Mouse (Mus musculus) lung, embryonic 14.5 days (tissue): ENCODE results near the gene Lrrfip1. TPM values are rescaled to one million over a fixed set of nuclear protein-coding genes. Genes with fewer than 3 reads are reported as not detected.

Experiments used
- ATAC-seq: fragments of 200-750 bp; cut with Nextera tagmentation; 2 replicates; pipeline ENCODE4 v1.8.0; 2017; ENCODE audit warnings: mild to moderate bottlenecking, moderate TSS enrichment, moderate library complexity; ENCODE audit not compliant: insufficient read depth
- DNase-seq: peaks from one replicate; pipeline ENCODE4 v3.0.0-alpha.2; 2015
- H3K27ac ChIP-seq: fragments of 300-500 bp; sonication (generic); 2 replicates; pipeline ENCODE4 v1.5.1; 2014; ENCODE audit warnings: low read depth, mild to moderate bottlenecking, moderate library complexity
- H3K27me3 ChIP-seq: fragments of 300-500 bp; sonication (generic); 2 replicates; pipeline ENCODE4 v1.6.1; 2014; ENCODE audit warnings: low read length, control low read depth; ENCODE audit not compliant: insufficient read depth
- H3K36me3 ChIP-seq: fragments of 300-500 bp; sonication (generic); 2 replicates; pipeline ENCODE4 v1.6.1; 2014; ENCODE audit warnings: control low read depth; ENCODE audit not compliant: insufficient read depth
- H3K4me1 ChIP-seq: fragments of 300-500 bp; sonication (generic); 2 replicates; pipeline ENCODE4 v1.6.1; 2014; ENCODE audit warnings: antibody characterized with exemption, control low read depth; ENCODE audit not compliant: insufficient read depth
- H3K4me2 ChIP-seq: fragments of 300-500 bp; sonication (generic); 2 replicates; pipeline ENCODE4 v1.6.1; 2014; ENCODE audit warnings: mild to moderate bottlenecking
- H3K4me3 ChIP-seq: fragments of 300-500 bp; sonication (generic); 2 replicates; pipeline ENCODE4 v1.5.1; 2014; ENCODE audit warnings: low read depth, low read length
- H3K9ac ChIP-seq: fragments of 300-500 bp; sonication (generic); 2 replicates; pipeline ENCODE4 v1.6.1; 2014
- H3K9me3 ChIP-seq: fragments of 300-500 bp; sonication (generic); 2 replicates; pipeline ENCODE4 v1.6.1; 2016; ENCODE audit warnings: low read depth, low read length, control low read depth
- CTCF ChIP-seq: IDR thresholded peaks from 2 replicates; pipeline ENCODE4 v1.5.1; 2016; ENCODE audit warnings: antibody characterized with exemption, low read depth
- WGBS: fragments of 180-500 bp; shearing (Covaris S2); extraction: QIAGEN DNeasy Blood & Tissue Kit; methylation state at CpG from one replicate; pipeline ENCODE4 v1.1.7; 2014; 5-methylcytosine and 5-hydroxymethylcytosine counted together
- polyA plus RNA-seq: library from polyadenylated mRNA; unstranded; fragments of >200 nt; fragmentation: Nextera tagmentation; extraction: Ambion mirVana; gene quantifications from 2 replicates; pipeline ENCODE4 v1.2.1, GENCODE M21; 2014

Lrrfip1 gene
- polyA plus RNA-seq, 1 experiment from 2014 or later = 47.1 TPM

- no peak for TF ChIP-seq CTCF
- WGBS = 93% methylated on average over 2 of the region's 2 CpGs
- H3K4me1 ChIP-seq = peaks cover 11% of the 10 kb centered on the region
- ATAC-seq = no peak
- H3K4me2 ChIP-seq = no peak overlapping the region
- no peaks in the 10 kb centered on the region for H3K27me3 ChIP-seq
- H3K27ac ChIP-seq = no peak overlapping the region
- no peak overlapping the region for H3K9ac ChIP-seq
- DNase-seq = no peak
- H3K36me3 ChIP-seq = 0 out of 2 replicates have a peak, but pooled peaks cover 3% of the 10 kb centered on the region
- H3K4me3 ChIP-seq = no peak overlapping the region
- H3K9me3 ChIP-seq = no peaks in the 10 kb centered on the region
These were observed 65.5 kb downstream of the Lrrfip1 start for GRCm38 (mm10) chr1:91064053-91064452.

- Histone ChIP-seq H3K9me3 (no peaks in the 10 kb centered on the region), H3K4me2 (no peak overlapping the region), H3K36me3 (peaks cover 3% of the 10 kb centered on the region; the same call in 1 of the 2 replicates), H3K27me3 (no peaks in the 10 kb centered on the region), H3K27ac (no peak overlapping the region), H3K9ac (no peak overlapping the region), H3K4me1 (peaks cover 11% of the 10 kb centered on the region), H3K4me3 (no peak overlapping the region)
- no peak for TF ChIP-seq CTCF
- WGBS = 84% methylated on average over 11 of the region's 11 CpGs
- ATAC-seq (no peak), DNase-seq (no peak)
These were observed 66.5 kb downstream of the Lrrfip1 start for GRCm38 (mm10) chr1:91064903-91065525.

- 79% methylated on average over 6 of the region's 6 CpGs for WGBS
These were observed 67.5 kb downstream of the Lrrfip1 start for GRCm38 (mm10) chr1:91066061-91066460.

DNA sequence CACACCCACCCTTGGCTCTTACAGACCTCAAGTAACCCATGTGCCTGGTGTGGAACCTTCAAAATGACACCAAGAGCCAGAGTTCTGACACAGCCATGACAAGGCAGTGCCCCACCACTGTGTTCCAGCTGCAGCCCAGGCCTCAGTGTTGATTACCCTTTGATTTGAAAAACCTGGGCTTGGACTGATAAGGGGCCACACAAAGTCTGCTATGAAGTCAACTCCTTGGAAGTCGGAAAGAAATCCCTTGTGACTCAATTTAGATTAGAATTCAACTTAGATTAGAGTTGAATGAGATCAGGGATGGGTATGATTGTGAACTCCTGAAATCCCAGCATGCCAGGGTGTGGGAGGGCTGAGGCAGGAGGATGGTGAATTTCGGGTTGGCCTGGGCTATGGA is 68.1 kb downstream of the Lrrfip1 start:
- no peak overlapping the region for H3K9ac ChIP-seq
- no peak overlapping the region for H3K27ac ChIP-seq
- H3K4me3 ChIP-seq = no peak overlapping the region
- DNase-seq (no peak), ATAC-seq (no peak)
- no peaks in the 10 kb centered on the region for H3K9me3 ChIP-seq
- H3K4me2 ChIP-seq = no peak overlapping the region
- H3K4me1 ChIP-seq = peaks cover 2% of the 10 kb centered on the region; the same call in 1 of the 2 replicates
- H3K27me3 ChIP-seq = no peaks in the 10 kb centered on the region
- WGBS = 54% methylated on average over 2 of the region's 2 CpGs
- peaks cover 6% of the 10 kb centered on the region; the same call in 1 of the 2 replicates for H3K36me3 ChIP-seq
- no peak for TF ChIP-seq CTCF

More at GRCm38 (mm10) chr1:91066061-91066460, 67.5 kb downstream of the Lrrfip1 start:
- TF ChIP-seq CTCF = no peak
- no peaks in the 10 kb centered on the region for H3K9me3 ChIP-seq
- no peak overlapping the region for H3K4me2 ChIP-seq
- no peak for ATAC-seq
- H3K36me3 ChIP-seq = peaks cover 6% of the 10 kb centered on the region; the same call in 1 of the 2 replicates
- peaks cover 6% of the 10 kb centered on the region for H3K4me1 ChIP-seq
- no peak for DNase-seq
- no peaks in the 10 kb centered on the region for H3K27me3 ChIP-seq
- H3K4me3 ChIP-seq = no peak overlapping the region
- no peak overlapping the region for H3K27ac ChIP-seq
- H3K9ac ChIP-seq = no peak overlapping the region

DNA sequence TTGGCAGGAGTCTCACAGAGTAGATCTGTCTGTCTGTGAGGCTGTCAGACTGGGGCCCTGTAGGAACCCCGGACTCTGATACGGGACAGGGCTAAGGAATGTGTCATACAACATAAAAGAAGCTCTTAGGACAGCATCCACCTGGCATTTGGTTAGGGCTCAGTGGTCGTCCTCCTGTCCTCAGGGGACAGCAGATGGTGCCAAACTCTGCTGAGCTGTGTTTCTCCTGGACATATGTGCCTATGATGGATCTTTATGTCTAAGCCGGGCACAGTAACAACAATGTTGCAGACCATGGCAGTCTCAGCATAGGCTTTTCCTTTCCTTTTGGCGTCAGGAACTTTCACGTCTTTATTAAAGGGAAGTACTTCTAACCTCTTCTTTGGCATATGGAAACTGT is 69.2 kb downstream of the Lrrfip1 start:
- H3K4me3 ChIP-seq = no peak overlapping the region
- 0 out of 2 replicates have a peak, but pooled peaks cover 2% of the 10 kb centered on the region for H3K4me1 ChIP-seq
- DNase-seq (no peak), ATAC-seq (no peak)
- H3K36me3 ChIP-seq = peaks cover 6% of the 10 kb centered on the region; the same call in 1 of the 2 replicates
- H3K27ac ChIP-seq = no peak overlapping the region
- H3K27me3 ChIP-seq = no peaks in the 10 kb centered on the region
- no peak overlapping the region for H3K4me2 ChIP-seq
- WGBS = 42% methylated on average over 6 of the region's 6 CpGs
- no peak for TF ChIP-seq CTCF
- no peaks in the 10 kb centered on the region for H3K9me3 ChIP-seq
- H3K9ac ChIP-seq = no peak overlapping the region

DNA sequence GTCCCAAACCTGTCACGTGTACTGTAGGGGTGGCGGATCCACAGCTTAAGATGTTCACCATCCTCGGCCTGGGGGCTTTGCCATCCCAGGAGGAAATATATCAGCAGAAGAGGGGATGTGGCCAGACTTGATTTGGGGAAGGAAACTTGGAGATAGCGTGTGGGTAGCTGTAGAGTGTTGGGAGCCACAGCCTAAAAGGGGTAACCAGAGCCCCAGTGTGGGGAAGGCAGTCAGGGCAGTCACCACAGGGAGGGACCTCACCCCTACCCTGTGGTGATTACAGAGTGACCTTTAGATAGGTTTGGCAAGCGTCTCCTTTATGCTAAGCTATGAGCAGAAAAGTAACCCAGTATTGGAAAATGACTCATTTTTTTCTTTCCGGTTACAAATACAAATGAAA is 71.0 kb downstream of the Lrrfip1 start:
- no peak for TF ChIP-seq CTCF
- 87% methylated on average over 6 of the region's 6 CpGs for WGBS
- Histone ChIP-seq H3K4me1 (0 out of 2 replicates have a peak, but pooled peaks cover 2% of the 10 kb centered on the region), H3K27me3 (no peaks in the 10 kb centered on the region), H3K36me3 (peaks cover 6% of the 10 kb centered on the region; the same call in 1 of the 2 replicates), H3K27ac (no peak overlapping the region), H3K9me3 (no peaks in the 10 kb centered on the region), H3K4me2 (no peak overlapping the region), H3K9ac (no peak overlapping the region), H3K4me3 (no peak overlapping the region)
- no peak for ATAC-seq
- no peak for DNase-seq

DNA sequence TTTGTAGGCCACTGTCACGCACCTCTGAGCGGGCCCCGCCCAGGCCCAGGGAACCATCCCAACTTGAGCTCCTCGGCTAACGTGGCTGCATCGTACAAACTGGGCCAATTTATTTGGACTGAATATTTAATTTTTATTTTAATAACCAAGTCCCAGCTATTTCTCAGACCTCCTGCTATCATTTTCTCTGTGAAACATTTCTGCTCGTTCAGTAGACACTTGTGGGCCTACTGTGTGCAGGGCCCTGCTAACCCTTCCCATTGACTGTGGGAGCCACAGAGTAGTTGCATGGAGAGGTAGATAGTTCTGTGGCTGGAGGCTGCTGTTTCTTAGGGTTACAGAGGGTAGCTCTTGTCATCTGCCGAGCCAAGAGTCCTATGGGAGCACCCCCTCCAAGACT is 72.0 kb downstream of the Lrrfip1 start:
- no peak overlapping the region for H3K4me3 ChIP-seq
- DNase-seq = no peak
- no peak overlapping the region for H3K4me2 ChIP-seq
- H3K36me3 ChIP-seq = peaks cover 6% of the 10 kb centered on the region; the same call in 1 of the 2 replicates
- no peaks in the 10 kb centered on the region for H3K9me3 ChIP-seq
- H3K4me1 ChIP-seq = 0 out of 2 replicates have a peak, but pooled peaks cover 2% of the 10 kb centered on the region
- ATAC-seq = no peak
- no peaks in the 10 kb centered on the region for H3K27me3 ChIP-seq
- WGBS = 92% methylated on average over 8 of the region's 8 CpGs
- no peak overlapping the region for H3K9ac ChIP-seq
- TF ChIP-seq CTCF = no peak
- no peak overlapping the region for H3K27ac ChIP-seq
